Mouse (Mus musculus): ENCODE measurements around the gene Ankrd11.

Gene Ankrd11

GRCm38 (mm10) chr8:123024226-123024625 is 17.9 kb downstream of the Ankrd11 start:
- TF ChIP-seq GATA4 (IDR thresholded peaks at IDR 0.05; ENCODE audit: insufficient replicate concordance, low read length): no peak

DNA sequence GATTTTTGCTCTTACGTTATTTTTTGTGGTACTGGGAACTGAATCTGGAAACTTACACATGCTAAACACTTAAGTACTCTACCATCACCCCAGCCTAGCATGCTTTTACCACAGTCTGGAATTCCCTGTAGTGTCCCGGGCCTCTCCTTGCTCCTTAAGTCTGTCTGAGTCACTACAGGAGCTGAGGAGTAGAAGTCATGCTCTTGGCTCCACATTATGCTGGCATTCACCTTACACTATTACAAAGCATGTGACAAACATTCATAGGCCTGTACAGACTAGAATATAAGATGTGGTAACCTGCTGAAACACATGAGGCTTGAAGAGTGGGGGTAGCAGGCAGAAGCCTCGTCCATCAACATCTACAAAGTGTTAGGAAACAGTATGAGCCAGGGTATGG is 19.4 kb downstream of the Ankrd11 start:
- no peak for TF ChIP-seq GATA4 (IDR thresholded peaks at IDR 0.05; ENCODE audit: insufficient replicate concordance, low read length)

DNA sequence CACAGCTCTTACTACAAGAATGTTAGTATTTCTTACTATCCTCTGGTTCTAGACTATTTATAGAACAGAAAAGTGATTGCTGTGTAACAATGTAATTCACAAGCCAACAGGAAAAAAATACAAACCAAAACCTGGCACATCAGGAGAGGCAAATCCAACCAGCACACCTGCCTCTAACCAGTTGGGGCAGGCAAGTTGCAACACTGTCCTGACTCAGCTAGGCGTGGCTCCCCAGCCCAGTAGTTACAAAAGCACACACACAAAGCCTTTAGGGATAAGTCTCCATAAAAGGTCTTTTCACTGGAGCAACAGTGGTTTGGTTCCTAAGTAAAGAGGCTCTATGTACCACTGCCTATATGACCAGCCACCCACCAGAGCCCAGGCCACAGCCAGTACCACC is 20.8 kb downstream of the Ankrd11 start:
- TF ChIP-seq GATA4 (IDR thresholded peaks at IDR 0.05; ENCODE audit: insufficient replicate concordance, low read length): no peak

DNA sequence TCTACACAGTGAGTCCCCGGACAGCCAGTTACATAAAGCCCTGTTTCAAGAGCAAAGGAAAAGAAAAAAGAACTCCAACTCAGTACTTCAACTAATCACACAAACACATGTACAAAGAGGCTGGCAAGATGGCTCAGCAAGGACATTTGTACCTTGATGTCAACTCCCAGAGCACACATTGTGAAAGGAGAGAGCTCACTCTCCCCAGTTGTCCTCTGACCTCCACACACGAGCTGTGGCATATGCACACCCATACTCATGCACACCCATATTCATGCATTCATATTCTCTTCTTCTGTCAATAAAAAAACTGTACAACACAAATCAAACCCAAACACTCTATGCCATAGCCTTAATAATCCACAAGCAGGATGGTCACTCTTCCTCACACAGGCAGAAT is 21.2 kb downstream of the Ankrd11 start:
- no peak for TF ChIP-seq GATA4 (IDR thresholded peaks at IDR 0.05; ENCODE audit: insufficient replicate concordance, low read length)

- TF ChIP-seq GATA4 (IDR thresholded peaks at IDR 0.05; ENCODE audit: insufficient replicate concordance, low read length): no peak
These were observed 22.0 kb downstream of the Ankrd11 start for GRCm38 (mm10) chr8:123020084-123020483.

GRCm38 (mm10) chr8:123018484-123019164 is 23.5 kb downstream of the Ankrd11 start:
- TF ChIP-seq GATA4 (IDR thresholded peaks at IDR 0.05; ENCODE audit: insufficient replicate concordance, low read length): no peak

GRCm38 (mm10) chr8:123017143-123017542 is 24.9 kb downstream of the Ankrd11 start:
- no peak for TF ChIP-seq GATA4 (IDR thresholded peaks at IDR 0.05; ENCODE audit: insufficient replicate concordance, low read length)

- no peak for TF ChIP-seq GATA4 (IDR thresholded peaks at IDR 0.05; ENCODE audit: insufficient replicate concordance, low read length)
These were observed 27.0 kb downstream of the Ankrd11 start for GRCm38 (mm10) chr8:123015074-123015473.

- TF ChIP-seq GATA4 (IDR thresholded peaks at IDR 0.05; ENCODE audit: insufficient replicate concordance, low read length): no peak
These were observed 27.6 kb downstream of the Ankrd11 start for GRCm38 (mm10) chr8:123014429-123014828.

- TF ChIP-seq GATA4 (IDR thresholded peaks at IDR 0.05; ENCODE audit: insufficient replicate concordance, low read length): no peak
These were observed 30.8 kb downstream of the Ankrd11 start for GRCm38 (mm10) chr8:123011321-123011720.

GRCm38 (mm10) chr8:123005805-123006204 is 36.3 kb downstream of the Ankrd11 start:
- TF ChIP-seq GATA4 (IDR thresholded peaks at IDR 0.05; ENCODE audit: insufficient replicate concordance, low read length): no peak

GRCm38 (mm10) chr8:123005328-123005727 is 36.7 kb downstream of the Ankrd11 start:
- no peak for TF ChIP-seq GATA4 (IDR thresholded peaks at IDR 0.05; ENCODE audit: insufficient replicate concordance, low read length)

DNA sequence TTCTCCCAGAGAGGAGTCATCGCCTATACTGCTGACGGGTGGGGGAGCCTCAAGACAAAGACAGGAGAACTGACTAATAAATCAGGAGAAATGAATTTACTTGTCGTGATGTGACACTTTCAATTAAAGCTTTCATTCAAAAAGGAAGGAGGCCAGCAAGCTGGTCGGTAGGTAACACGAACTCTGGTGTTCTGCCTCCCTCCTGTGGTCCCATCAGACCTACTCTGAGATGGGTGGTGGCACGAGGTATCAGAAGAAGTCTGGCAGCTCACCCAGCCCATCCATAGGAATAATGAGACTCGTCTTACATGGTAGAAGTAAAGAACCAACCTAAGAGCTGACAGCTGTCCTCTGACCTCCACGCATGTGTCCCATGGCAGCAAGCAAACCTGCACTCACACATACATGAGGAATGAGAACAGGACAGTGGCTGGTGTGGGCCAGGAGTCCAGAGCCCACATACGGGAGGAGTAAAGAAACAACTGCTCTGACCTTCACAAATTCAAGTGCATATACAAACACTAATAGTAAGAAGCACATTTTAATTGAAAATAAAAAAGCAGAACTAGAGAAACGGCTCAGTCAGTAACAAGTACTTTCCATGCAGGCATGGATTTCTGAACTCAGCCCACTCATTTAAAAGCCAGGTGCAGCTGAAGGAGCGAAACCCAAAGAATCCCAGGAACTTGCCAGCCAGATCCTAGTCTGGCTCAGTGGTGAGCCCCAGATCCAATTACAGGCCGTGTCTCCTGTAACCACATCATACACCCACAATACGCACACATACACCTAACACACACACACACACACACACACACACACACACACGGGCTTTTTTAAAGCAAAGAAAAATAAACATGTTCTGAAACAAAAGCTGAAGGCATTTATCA is 37.8 kb downstream of the Ankrd11 start:
- TF ChIP-seq GATA4 (IDR thresholded peaks at IDR 0.05; ENCODE audit: insufficient replicate concordance, low read length): no peak

- no peak for TF ChIP-seq GATA4 (IDR thresholded peaks at IDR 0.05; ENCODE audit: insufficient replicate concordance, low read length)
These were observed 41.8 kb downstream of the Ankrd11 start for GRCm38 (mm10) chr8:123000311-123000710.

DNA sequence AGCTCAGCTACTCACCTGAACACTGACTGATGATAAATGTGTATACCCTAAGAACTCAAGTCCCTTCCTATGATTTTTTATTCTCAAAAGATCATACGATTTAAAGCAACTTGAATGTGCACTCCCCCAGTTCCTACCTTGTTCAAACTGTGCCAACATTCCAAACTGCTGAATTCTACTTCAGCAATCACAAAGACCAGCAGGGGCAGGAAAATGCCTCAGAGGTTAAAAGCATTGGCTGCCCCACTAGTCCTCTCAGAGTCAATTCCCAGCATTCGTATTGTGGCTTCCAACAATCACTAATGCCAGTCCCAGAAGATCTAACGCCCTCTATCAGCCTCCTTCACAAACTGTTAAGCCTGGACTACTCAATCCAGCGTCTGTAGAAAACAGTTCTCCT is 44.1 kb downstream of the Ankrd11 start:
- no peak for TF ChIP-seq GATA4 (IDR thresholded peaks at IDR 0.05; ENCODE audit: insufficient replicate concordance, low read length)

DNA sequence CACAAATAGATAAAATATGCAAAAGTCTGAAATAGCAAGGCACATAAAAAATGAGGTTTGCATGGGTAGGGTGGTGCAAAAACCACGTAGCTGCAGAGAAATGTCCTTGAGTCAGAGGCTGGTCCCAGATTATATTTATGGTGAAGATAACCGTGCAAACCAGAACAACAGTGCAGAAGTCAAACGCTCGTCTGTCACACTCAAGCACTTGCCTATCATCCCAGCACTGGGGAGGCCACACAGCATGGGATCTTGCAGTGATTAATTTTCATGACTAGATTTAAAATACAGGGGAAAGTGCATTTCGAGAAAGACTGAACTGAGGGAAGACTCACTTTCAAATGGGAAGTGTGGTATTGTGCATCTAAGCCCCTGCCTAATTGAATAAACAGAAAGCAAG is 48.3 kb downstream of the Ankrd11 start:
- no peak for TF ChIP-seq GATA4 (IDR thresholded peaks at IDR 0.05; ENCODE audit: insufficient replicate concordance, low read length)

Measured in liver, adult (tissue).